Mouse (Mus musculus) small intestine, adult 2 months (tissue): Measurements from ENCODE around the gene Lbr. TPM values are rescaled to one million over a fixed set of nuclear protein-coding genes. Genes with fewer than 3 reads are reported as not detected.
"Not testable (repeated sequence)": the region's sequence is repeated elsewhere in the genome, so short reads cannot be mapped to it uniquely, and the experiment has no call there.

ENCODE experiments used
- H3K27ac ChIP-seq: fragments of 200-500 bp; 2 replicates; pipeline ENCODE4 v1.5.1; 2012; ENCODE audit warnings: low read depth, low read length, control low read depth, inconsistent platforms; ENCODE audit not compliant: insufficient read depth
- H3K27me3 ChIP-seq: fragments of 200-500 bp; 2 replicates; pipeline ENCODE4 v1.6.1; 2012; ENCODE audit warnings: mild to moderate bottlenecking, moderate library complexity, low read length, inconsistent platforms; ENCODE audit not compliant: control insufficient read depth, insufficient read depth
- H3K36me3 ChIP-seq: fragments of 200-500 bp; 2 replicates; pipeline ENCODE4 v1.6.1; 2012; ENCODE audit warnings: mild to moderate bottlenecking, low read length, control low read depth, inconsistent platforms; ENCODE audit not compliant: control insufficient read depth, insufficient read depth
- H3K4me1 ChIP-seq: fragments of 200-500 bp; 2 replicates; pipeline ENCODE4 v1.6.1; 2012; ENCODE audit warnings: low read length, inconsistent platforms, mixed read lengths; ENCODE audit not compliant: control insufficient read depth, insufficient read depth, insufficient read length
- H3K4me3 ChIP-seq: fragments of 200-500 bp; 2 replicates; pipeline ENCODE4 v1.5.1; 2012; ENCODE audit warnings: low read depth, mild to moderate bottlenecking, control low read depth, inconsistent platforms, low read length, moderate library complexity
- CTCF ChIP-seq: fragments of 200-500 bp; IDR thresholded peaks from 2 replicates; pipeline ENCODE4 v1.5.1; 2012; ENCODE audit warnings: low read depth, mild to moderate bottlenecking, control low read depth, inconsistent platforms, low read length, moderate library complexity, mixed read lengths; ENCODE audit not compliant: insufficient replicate concordance, insufficient read length; ENCODE audit errors: extremely low read depth
- POLR2A ChIP-seq: fragments of 200-500 bp; IDR thresholded peaks from 2 replicates; pipeline ENCODE4 v1.6.1; 2012; ENCODE audit warnings: low read depth, mild to moderate bottlenecking, control low read depth, inconsistent platforms, low read length, moderate library complexity
- WGBS: fragments of 180-500 bp; shearing (Covaris S2); methylation state at CpG from one replicate; pipeline ENCODE4 v1.1.7; 2018; 5-methylcytosine and 5-hydroxymethylcytosine counted together
- polyA plus RNA-seq: library from polyadenylated mRNA; depleted of rRNA; stranded (reverse); fragments of >200 nt; gene quantifications from 2 replicates; pipeline ENCODE4 v1.2.3, GENCODE M21; 2012

The Lbr gene
- polyA plus RNA-seq, 1 experiment, result 13.5 TPM

DNA sequence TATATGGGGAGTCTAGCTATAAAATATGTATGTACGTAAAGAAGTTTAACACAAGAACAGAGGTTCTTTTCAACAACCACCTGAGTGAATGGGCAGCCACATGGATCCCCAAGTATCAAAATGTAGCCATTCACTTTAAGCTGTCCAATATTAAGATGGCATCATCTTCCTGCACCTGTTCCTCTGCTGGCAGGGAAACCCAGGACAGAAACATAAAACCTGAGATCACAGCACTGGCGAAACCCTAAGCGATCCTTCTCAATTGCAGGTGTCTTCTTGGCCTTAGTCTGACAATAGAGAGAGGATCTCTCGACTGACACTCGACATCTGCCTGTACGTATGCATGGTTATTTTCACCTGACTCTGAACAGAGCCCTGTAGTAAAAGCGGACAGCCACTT lies 16.1 kb downstream of the Lbr start:
- Histone ChIP-seq H3K27me3 (no peaks in the 10 kb centered on the region), H3K4me1 (no peaks in the 10 kb centered on the region), H3K27ac (no peak overlapping the region), H3K36me3 (peaks cover 67% of the 10 kb centered on the region), H3K4me3 (no peak overlapping the region)
- TF ChIP-seq CTCF (no peak), POLR2A (no peak)
- 97% methylated on average over 7 of the region's 7 CpGs for WGBS

DNA sequence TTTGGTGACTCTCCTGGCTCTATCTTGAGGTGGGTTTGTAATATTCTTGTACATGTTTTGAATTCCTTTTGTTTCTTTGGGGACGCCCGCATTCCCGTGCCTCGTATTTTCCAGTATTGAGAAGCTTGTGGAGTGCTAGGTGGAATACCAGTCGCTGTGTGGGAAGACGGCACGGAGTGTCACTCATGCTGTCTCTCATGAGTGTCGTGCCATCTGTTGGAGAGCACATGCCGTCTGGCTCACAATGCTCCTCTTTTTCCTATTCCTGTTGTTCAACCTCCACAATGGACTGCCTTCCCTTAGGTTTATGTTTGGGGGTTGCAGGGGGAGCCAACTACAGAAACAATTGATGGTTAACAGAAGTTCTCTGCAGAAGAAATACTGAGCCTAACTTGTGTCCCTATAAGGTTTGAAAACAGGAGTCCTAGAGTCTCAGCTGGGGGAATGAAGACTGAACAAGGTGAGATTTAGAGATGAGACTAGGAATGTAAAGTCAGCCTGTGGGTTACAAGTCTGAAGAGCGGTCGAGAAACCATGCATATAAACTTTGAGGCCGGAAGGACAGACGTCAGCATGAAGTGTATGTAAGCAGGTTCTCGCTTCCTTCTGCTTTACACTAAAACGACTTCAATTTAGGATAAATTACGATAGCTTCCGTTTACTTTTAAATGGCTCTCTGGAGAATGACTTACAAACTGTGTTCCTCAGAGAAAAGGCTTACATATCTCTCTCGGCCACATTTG lies 31.2 kb downstream of the Lbr start:
- Histone ChIP-seq H3K4me1 (no peaks in the 10 kb centered on the region), H3K4me3 (no peak overlapping the region), H3K27me3 (no peaks in the 10 kb centered on the region), H3K27ac (no peak overlapping the region), H3K36me3 (peaks cover 22% of the 10 kb centered on the region)
- no peak for TF ChIP-seq CTCF
- no peak for TF ChIP-seq POLR2A
- 85% methylated on average over 18 of the region's 18 CpGs for WGBS

DNA sequence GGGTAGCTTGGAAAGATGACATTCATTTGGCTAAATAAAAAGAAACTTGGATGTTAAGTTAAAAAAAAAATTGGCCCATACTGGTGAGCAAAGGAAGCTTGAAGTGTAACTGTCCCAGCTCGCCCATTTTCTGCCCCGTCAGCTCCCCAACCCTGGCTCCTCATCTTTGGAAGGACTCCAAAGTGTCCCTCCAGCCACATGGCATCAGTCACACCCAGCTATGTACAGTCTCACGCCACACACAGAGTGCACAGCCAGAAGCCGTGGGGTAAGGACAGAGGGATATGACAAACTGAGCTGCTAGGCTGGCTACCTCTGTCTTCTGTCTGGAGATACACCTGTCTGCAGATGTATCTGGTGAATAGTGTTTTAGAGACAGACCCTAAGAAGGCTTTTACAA lies 42.2 kb downstream of the Lbr start:
- WGBS, result 78% methylated on average over 4 of the region's 4 CpGs
- no peaks in the 10 kb centered on the region for H3K27me3 ChIP-seq
- H3K36me3 ChIP-seq, result no peaks in the 10 kb centered on the region
- TF ChIP-seq CTCF (no peak), POLR2A (no peak)
- H3K4me1 ChIP-seq, result no peaks in the 10 kb centered on the region
- no peak overlapping the region for H3K4me3 ChIP-seq
- no peak overlapping the region for H3K27ac ChIP-seq

DNA sequence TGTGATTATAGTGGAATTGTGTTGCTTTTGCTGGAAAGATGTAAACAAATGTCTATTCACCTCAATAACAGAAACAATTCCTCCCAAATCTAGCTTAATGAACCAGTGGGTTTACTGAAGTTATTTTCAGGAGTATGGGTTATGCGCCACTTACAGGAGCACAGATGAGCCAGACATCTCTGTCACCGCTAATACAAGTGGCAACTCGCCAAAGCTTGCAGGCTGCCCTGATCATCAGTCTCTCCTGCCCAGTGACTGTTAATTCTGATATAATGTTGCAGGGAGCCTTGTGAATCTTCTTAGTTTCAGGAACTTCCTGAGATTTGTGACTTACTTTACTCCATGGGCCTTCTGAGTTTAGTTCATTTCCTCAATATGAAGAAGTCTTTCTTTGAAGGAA lies 42.9 kb downstream of the Lbr start:
- H3K4me1 ChIP-seq, result no peaks in the 10 kb centered on the region
- WGBS, result 88% methylated on average over 3 of the region's 3 CpGs
- no peak overlapping the region for H3K27ac ChIP-seq
- no peak for TF ChIP-seq CTCF
- no peak for TF ChIP-seq POLR2A
- H3K4me3 ChIP-seq, result no peak overlapping the region
- H3K27me3 ChIP-seq, result no peaks in the 10 kb centered on the region
- H3K36me3 ChIP-seq, result no peaks in the 10 kb centered on the region

DNA sequence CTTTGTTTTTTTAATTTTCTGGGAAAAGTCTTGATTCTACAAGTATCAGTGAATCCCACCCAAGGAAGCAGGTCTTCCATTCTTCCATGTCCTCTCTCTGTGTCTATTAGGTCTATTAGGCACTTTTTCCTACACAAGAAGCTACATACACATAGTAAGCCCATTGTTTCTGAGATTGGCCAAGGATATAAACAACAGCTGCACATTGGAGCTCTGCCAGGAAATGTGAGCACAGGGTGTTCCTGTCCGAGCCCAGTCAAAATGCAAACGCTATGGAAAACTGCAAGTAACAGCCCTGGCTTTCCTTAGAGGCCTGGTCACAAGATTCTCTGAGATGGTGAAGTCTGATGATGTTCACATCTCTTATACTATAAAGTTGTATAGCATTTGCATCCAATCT lies 49.3 kb downstream of the Lbr start:
- no peaks in the 10 kb centered on the region for H3K36me3 ChIP-seq
- H3K27me3 ChIP-seq, result no peaks in the 10 kb centered on the region
- TF ChIP-seq POLR2A (no peak), CTCF (no peak)
- no peak overlapping the region for H3K4me3 ChIP-seq
- H3K4me1 ChIP-seq, result no peaks in the 10 kb centered on the region
- no peak overlapping the region for H3K27ac ChIP-seq
- 7% methylated on average over 2 of the region's 2 CpGs for WGBS

DNA sequence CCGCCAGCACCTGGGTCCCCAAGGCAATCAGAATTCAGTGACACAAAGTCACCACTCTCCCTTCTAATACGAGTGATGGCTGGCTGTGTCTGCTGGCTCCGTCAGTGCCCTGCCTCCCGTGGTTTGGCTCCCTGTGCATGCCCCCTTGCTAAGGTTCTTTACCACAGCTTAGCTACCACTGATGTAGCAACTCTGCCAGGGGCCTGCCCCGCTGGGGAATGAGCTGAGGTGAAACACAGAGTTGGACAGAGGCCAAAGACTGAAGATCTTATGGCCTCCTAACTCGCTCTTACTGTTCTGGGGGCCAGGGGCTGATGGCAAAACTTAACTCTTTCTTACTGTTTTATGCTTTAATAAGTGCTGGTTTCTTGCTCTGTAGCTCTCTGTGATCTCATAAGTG lies 52.9 kb downstream of the Lbr start:
- Histone ChIP-seq H3K27ac (no peak overlapping the region), H3K4me3 (no peak overlapping the region), H3K4me1 (no peaks in the 10 kb centered on the region), H3K27me3 (no peaks in the 10 kb centered on the region), H3K36me3 (no peaks in the 10 kb centered on the region)
- 32% methylated on average over 6 of the region's 6 CpGs for WGBS
- TF ChIP-seq CTCF (no peak), POLR2A (no peak)

DNA sequence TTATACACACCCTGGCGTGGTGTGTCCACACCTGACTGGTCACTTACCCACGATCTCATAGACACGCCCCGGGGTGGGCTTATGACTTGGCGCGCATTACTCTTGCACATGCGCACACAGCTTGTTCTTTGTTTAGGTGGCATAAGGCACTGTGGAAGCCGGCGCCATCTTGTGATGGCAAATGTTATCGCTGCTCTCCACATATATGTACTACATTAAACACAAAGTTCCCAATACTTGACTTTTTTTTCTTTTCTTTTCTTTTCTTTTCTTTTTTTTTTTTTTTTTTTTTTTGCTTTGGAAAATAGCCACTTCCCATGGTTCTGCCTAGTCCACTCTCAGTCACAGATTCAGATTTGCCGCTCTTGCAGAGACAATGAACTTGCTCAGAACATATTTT lies 60.2 kb downstream of the Lbr start:
- WGBS, result 94% methylated on average over 11 of the region's 11 CpGs
- not testable (repeated sequence) for H3K4me3 ChIP-seq, H3K27ac ChIP-seq, H3K36me3 ChIP-seq, H3K27me3 ChIP-seq, H3K4me1 ChIP-seq
